Comparison of ENCODE assay signal across 10 mouse cellular contexts in the genomic region with DNA sequence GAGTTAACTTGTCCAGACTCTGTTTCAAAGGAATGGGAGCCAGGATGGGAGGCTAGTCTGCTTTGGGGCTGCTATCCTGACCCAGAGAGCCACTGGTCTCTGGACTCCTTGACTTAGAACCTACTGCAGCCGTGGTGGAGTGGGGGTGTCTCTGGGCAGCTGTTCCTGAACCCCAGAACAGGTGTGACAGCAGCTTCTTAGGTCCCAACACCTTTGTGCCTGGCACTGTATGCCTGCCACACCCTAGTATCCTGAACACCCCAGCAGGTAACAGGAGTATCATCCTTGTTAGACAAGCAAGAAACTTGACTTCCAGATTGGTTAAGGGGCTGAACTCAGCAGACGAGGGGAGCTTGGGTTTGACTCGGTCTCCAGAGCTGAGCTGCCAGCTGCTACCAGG.
A peak's percentile ranks its signal among the peaks of the same experiment; 100 is the strongest.
DNase-seq lines count a peak whose midpoint lies in the region; ATAC-seq and TF ChIP-seq lines count a peak whose summit lies in the region.
"Had no signal": no experiment of that assay in that cellular context is flagged by ENCODE, and none has a peak within 500 bp of the region (broad histone marks: within the 10 kb centered on the region; RNA-seq: fewer than 3 reads in every experiment).

No protein-coding gene starts in this region.

- DNase-seq in forebrain, embryonic 10.5 days (ENCODE audit: extremely low spot score, low spot score), result no peak
- DNase-seq in forebrain, embryonic 14.5 days (ENCODE audit: low spot score), result no peak
- DNase-seq in hindbrain, embryonic 14.5 days (ENCODE audit: low spot score), result no peak
- no peak for DNase-seq in hindbrain, embryonic 10.5 days (ENCODE audit: low spot score)
- no peak for DNase-seq in limb, embryonic 10.5 days (ENCODE audit: low spot score)
- DNase-seq in thymus, postnatal 10 days (ENCODE audit: low spot score in 2 of 2), result no peak
- DNase-seq in spleen, postnatal 10 days (ENCODE audit: low spot score in 2 of 2), result no peak
- DNase-seq: cerebellum, adult 2 months; liver, embryonic 13.5 days had no signal

- H3K9me3 ChIP-seq in forebrain, embryonic 10.5 days, result no peaks in the 10 kb centered on the region
- H3K9me3 ChIP-seq in forebrain, embryonic 14.5 days (replicated peaks; ENCODE audit: control insufficient read depth, low read length), result no peaks in the 10 kb centered on the region
- no peaks in the 10 kb centered on the region for H3K9me3 ChIP-seq in hindbrain, embryonic 14.5 days (ENCODE audit: control insufficient read depth, low read length)
- no peaks in the 10 kb centered on the region for H3K9me3 ChIP-seq in hindbrain, embryonic 10.5 days
- no peaks in the 10 kb centered on the region for H3K9me3 ChIP-seq in limb, embryonic 10.5 days (replicated peaks)
- H3K9me3 ChIP-seq: liver, embryonic 13.5 days had no signal

- H3K9ac ChIP-seq in forebrain, embryonic 14.5 days (ENCODE audit: low read length), result no peak overlapping the region
- 0 out of 2 replicates have a peak overlapping the region, but pooled peaks have one; percentile 28 for H3K9ac ChIP-seq in hindbrain, embryonic 14.5 days
- H3K9ac ChIP-seq: liver, embryonic 13.5 days had no signal

- peak overlapping the region; percentile 61 for H3K27ac ChIP-seq in forebrain, embryonic 10.5 days
- H3K27ac ChIP-seq in forebrain, embryonic 14.5 days (ENCODE audit: low read depth, low read length), result no peak overlapping the region
- no peak overlapping the region for H3K27ac ChIP-seq in hindbrain, embryonic 14.5 days
- no peak overlapping the region; the same call in 1 of the 2 replicates for H3K27ac ChIP-seq in hindbrain, embryonic 10.5 days
- H3K27ac ChIP-seq in bone marrow macrophage, adult 2 months (ENCODE audit: insufficient read depth, low read depth, low read length), result peak overlapping the region; percentile 53
- H3K27ac ChIP-seq in limb, embryonic 10.5 days, result peak overlapping the region; percentile 48; the same call in 1 of the 2 replicates
- H3K27ac ChIP-seq: liver, embryonic 13.5 days had no signal

- peaks cover 47% of the 10 kb centered on the region for H3K4me1 ChIP-seq in forebrain, embryonic 10.5 days
- H3K4me1 ChIP-seq in forebrain, embryonic 14.5 days (ENCODE audit: control insufficient read depth, insufficient read depth, low read length), result peaks cover 15% of the 10 kb centered on the region; the same call in 1 of the 2 replicates
- peaks cover 28% of the 10 kb centered on the region for H3K4me1 ChIP-seq in hindbrain, embryonic 14.5 days (replicated peaks; ENCODE audit: control insufficient read depth, insufficient read depth, low read length)
- H3K4me1 ChIP-seq in hindbrain, embryonic 10.5 days (replicated peaks), result peaks cover 58% of the 10 kb centered on the region
- peaks cover 27% of the 10 kb centered on the region for H3K4me1 ChIP-seq in bone marrow macrophage, adult 2 months (ENCODE audit: control insufficient read depth, insufficient read depth, low read length)
- H3K4me1 ChIP-seq in limb, embryonic 10.5 days, result peaks cover 47% of the 10 kb centered on the region

- peaks cover 51% of the 10 kb centered on the region for H3K36me3 ChIP-seq in forebrain, embryonic 10.5 days (replicated peaks)
- peaks cover 50% of the 10 kb centered on the region for H3K36me3 ChIP-seq in forebrain, embryonic 14.5 days (ENCODE audit: control insufficient read depth, insufficient read depth, low read length)
- H3K36me3 ChIP-seq in hindbrain, embryonic 14.5 days (replicated peaks; ENCODE audit: control insufficient read depth, insufficient read depth), result peaks cover 46% of the 10 kb centered on the region
- H3K36me3 ChIP-seq in hindbrain, embryonic 10.5 days, result peaks cover 62% of the 10 kb centered on the region
- peaks cover 41% of the 10 kb centered on the region for H3K36me3 ChIP-seq in limb, embryonic 10.5 days
- H3K36me3 ChIP-seq: liver, embryonic 13.5 days had no signal

- no peak for TF ChIP-seq POLR2A in bone marrow macrophage, adult 2 months (IDR thresholded peaks at IDR 0.05; ENCODE audit: borderline replicate concordance, low read depth, low read length)

- no peak overlapping the region for H3K4me2 ChIP-seq in forebrain, embryonic 14.5 days (ENCODE audit: low read length)
- H3K4me2 ChIP-seq in hindbrain, embryonic 14.5 days (replicated peaks), result no peak overlapping the region
- H3K4me2 ChIP-seq: liver, embryonic 13.5 days had no signal

- no peaks in the 10 kb centered on the region for H3K27me3 ChIP-seq in forebrain, embryonic 10.5 days (ENCODE audit: poor library complexity, severe bottlenecking)
- no peaks in the 10 kb centered on the region for H3K27me3 ChIP-seq in forebrain, embryonic 14.5 days (replicated peaks; ENCODE audit: control insufficient read depth, insufficient read depth, low read length)
- no peaks in the 10 kb centered on the region for H3K27me3 ChIP-seq in hindbrain, embryonic 14.5 days (ENCODE audit: control insufficient read depth, insufficient read depth, low read length)
- no peaks in the 10 kb centered on the region for H3K27me3 ChIP-seq in hindbrain, embryonic 10.5 days (ENCODE audit: insufficient read depth, poor library complexity, severe bottlenecking)
- H3K27me3 ChIP-seq in limb, embryonic 10.5 days (ENCODE audit: low read depth, poor library complexity, severe bottlenecking), result no peaks in the 10 kb centered on the region
- H3K27me3 ChIP-seq: liver, embryonic 13.5 days had no signal

- WGBS in forebrain, embryonic 10.5 days, result 78% methylated on average over 3 of the region's 3 CpGs
- WGBS in forebrain, embryonic 14.5 days, result 49% methylated on average over 3 of the region's 3 CpGs
- WGBS in hindbrain, embryonic 14.5 days, result 69% methylated on average over 3 of the region's 3 CpGs
- 77% methylated on average over 3 of the region's 3 CpGs for WGBS in hindbrain, embryonic 10.5 days
- WGBS in limb, embryonic 10.5 days, result 75% methylated on average over 3 of the region's 3 CpGs

- H3K4me3 ChIP-seq in forebrain, embryonic 10.5 days, result no peak overlapping the region
- no peak overlapping the region for H3K4me3 ChIP-seq in forebrain, embryonic 14.5 days (ENCODE audit: low read depth, low read length)
- H3K4me3 ChIP-seq in hindbrain, embryonic 14.5 days (replicated peaks; ENCODE audit: low read length), result no peak overlapping the region
- H3K4me3 ChIP-seq in hindbrain, embryonic 10.5 days, result no peak overlapping the region
- H3K4me3 ChIP-seq in bone marrow macrophage, adult 2 months (ENCODE audit: insufficient read depth, low read length), result no peak overlapping the region
- H3K4me3 ChIP-seq in limb, embryonic 10.5 days, result no peak overlapping the region
- H3K4me3 ChIP-seq: liver, embryonic 13.5 days had no signal

- no peak for ATAC-seq in forebrain, embryonic 14.5 days
- no peak for ATAC-seq in hindbrain, embryonic 14.5 days (ENCODE audit: low FRiP score)

- no peak for TF ChIP-seq CTCF in bone marrow macrophage, adult 2 months (IDR thresholded peaks at IDR 0.05; ENCODE audit: low read depth, low read length)

Comparison
In these comparisons a context has a peak if more than half of its experiments do, and no peak if none do; other contexts are left out.
1. H3K27ac ChIP-seq: peak in forebrain, embryonic 10.5 days (single experiment), bone marrow macrophage, adult 2 months (single experiment) and limb, embryonic 10.5 days (single experiment); none in forebrain, embryonic 14.5 days (single experiment), hindbrain, embryonic 14.5 days (single experiment) and hindbrain, embryonic 10.5 days (single experiment).